Mouse (Mus musculus) macrophage (primary cell): ENCODE measurements around the gene Rhot1. TPM values are rescaled to one million over a fixed set of nuclear protein-coding genes. Genes with fewer than 3 reads are reported as not detected.

ENCODE experiments used
- H3K27ac ChIP-seq: fragments of 350-480 bp; formaldehyde crosslinking; 2 replicates; pipeline ENCODE4 v1.9.0; 2021
- H3K36me3 ChIP-seq: fragments of 350-480 bp; formaldehyde crosslinking; 2 replicates; pipeline ENCODE4 v1.9.0; 2021; ENCODE audit errors: inconsistent target
- H3K4me3 ChIP-seq: fragments of 350-480 bp; formaldehyde crosslinking; 2 replicates; pipeline ENCODE4 v1.9.0; 2021; ENCODE audit errors: inconsistent target
- H3K79me2 ChIP-seq: fragments of 350-480 bp; formaldehyde crosslinking; 2 replicates; pipeline ENCODE4 v1.9.0; 2021; ENCODE audit errors: inconsistent target
- WGBS: methylation state at CpG from one replicate; pipeline ENCODE4 v1.1.7; 2026; ENCODE audit warnings: inconsistent platforms; ENCODE audit not compliant: missing documents; 5-methylcytosine and 5-hydroxymethylcytosine counted together
- polyA plus RNA-seq: library from polyadenylated mRNA; stranded (reverse); fragments of 250-400 nt; gene quantifications from 3 replicates; pipeline ENCODE4 v1.2.4, GENCODE M21; 2018; ENCODE audit warnings: inconsistent platforms

The Rhot1 gene
- polyA plus RNA-seq, 1 experiment from 2014 or later: 29.4 TPM

DNA sequence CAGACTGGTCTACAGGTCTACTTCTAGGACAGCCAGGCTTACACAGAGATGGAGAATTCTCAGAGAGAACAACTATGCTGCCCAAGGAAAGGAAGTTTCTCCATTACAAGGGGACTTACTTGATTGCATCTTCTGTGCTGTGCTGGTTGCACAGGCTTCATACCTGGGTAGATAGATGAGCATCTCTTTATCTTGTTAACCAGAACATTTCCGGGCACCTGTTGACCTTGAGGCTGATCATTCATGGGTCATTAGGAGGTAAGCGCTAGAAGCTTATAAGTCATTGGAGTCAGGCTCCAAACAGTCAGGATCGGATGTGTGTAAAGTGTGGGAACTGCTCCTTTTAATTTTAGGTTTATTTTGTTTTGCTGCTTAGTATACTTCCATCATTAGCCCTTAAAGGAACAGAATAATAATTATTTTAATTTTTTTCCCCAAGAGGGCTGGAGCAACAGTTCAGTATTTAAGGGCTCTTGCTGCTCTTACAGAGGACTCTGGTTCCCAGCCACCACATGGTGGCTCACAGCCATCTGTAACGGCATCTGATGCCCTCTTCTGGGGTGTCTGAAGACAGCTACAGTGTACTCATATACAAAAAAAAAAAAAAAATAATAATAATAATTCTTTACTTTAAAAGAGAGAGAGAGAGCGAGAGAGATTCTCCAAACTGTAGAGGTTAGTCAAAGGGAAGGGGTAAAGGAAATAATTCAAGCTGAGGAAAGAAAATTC is 27.6 kb upstream of the Rhot1 start:
- Histone ChIP-seq H3K36me3 (peaks cover 19% of the 10 kb centered on the region), H3K27ac (no peak overlapping the region), H3K4me3 (no peak overlapping the region), H3K79me2 (peaks cover 26% of the 10 kb centered on the region)
- WGBS: 81% methylated on average over 5 of the region's 5 CpGs

DNA sequence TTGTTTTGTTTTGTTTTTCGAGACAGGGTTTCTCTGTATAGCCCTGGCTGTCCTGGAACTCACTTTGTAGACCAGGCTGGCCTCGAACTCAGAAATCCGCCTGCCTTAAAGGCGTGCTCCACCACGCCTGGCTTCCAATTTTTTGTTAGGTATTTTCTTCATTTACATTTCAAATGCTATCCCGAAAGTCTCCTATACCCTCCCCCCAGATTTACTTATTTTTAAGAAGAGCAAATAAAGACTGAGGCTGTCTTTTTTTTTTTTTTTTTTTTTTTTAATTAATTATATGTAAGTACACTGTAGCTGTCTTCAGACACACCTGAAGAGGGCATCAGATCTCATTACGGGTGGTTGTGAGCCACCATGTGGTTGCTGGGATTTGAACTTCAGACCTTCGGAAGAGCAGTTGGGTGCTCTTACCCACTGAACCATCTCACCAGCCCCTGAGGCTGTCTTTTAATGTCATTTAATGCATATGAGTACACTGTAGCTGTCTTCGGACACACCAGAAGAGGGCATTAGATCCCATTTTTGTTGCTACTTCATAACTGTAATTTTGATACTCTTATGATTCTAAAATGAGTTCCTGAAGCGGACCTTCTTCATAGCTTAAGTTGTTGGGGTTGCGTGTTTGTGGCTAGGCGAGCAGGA is 25.6 kb upstream of the Rhot1 start:
- WGBS: 2% methylated on average over 4 of the region's 12 CpGs
- H3K4me3 ChIP-seq: peak overlapping the region; percentile 92
- peaks cover 11% of the 10 kb centered on the region for H3K36me3 ChIP-seq
- H3K27ac ChIP-seq: peak overlapping the region; percentile 95
- peaks cover 35% of the 10 kb centered on the region for H3K79me2 ChIP-seq

DNA sequence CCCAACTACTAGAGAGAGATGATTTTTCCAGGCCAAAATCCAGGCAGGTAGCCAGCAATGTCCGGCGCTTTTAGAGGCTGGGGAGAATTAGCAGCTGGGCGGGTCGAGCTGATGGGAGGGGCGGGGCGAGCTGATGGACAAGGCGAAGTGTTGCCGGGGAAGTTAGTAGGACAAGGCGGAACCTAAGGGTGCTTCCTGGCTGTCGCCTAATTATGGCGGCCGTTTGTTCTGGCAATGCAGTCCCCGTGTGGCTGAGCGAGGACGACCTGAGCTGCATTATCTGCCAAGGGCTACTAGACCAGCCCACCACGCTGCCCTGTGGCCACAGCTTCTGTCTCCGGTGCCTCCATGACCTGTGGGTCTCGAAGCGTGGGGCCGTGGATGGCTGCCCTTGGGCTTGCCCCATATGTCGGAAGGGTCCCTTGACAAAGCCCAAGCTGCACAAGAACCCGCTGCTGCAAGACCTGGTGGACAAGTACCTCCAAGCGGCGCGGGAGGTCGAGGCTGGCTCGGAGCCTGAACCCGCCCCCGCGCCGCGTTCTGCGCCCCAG is 25.0 kb upstream of the Rhot1 start, which contains the start of gene Rnf135:
Gene Rnf135 (plus strand): TSS at position 147 of the 551 bp plus-strand sequence.
- Histone ChIP-seq H3K27ac (peak within 1 kb of the TSS; percentile 95), H3K79me2 (peaks cover 37% of the 10 kb centered on the region), H3K4me3 (peak within 1 kb of the TSS; percentile 92), H3K36me3 (peaks cover 6% of the 10 kb centered on the region; the same call in 1 of the 2 replicates)
- WGBS: 1% methylated on average over 30 of the region's 33 CpGs

DNA sequence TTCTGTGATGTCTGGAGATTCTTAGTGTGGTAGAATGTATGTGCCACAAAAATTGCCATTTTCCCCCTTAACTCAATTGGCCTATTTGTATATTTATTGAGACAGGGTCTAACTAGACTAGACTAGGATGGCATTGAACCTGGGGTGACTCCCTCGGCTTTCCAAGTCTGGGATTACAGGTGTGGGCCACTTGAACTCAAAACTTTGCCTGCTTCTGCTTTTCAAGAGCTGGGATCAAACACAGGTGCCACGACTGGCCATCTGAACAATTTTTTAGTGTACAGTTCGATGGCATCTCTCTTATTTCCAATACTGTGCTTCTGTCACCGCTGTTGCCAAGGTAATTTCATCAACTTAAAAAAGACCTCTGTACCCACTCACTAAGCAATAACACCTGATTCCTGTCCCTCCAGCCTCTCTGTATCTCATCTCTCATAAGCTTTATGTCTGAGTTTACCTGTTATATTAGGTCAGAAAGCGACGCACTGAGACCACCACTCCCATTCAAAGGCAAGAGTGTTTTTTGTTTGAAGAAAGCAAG is 24.2 kb upstream of the Rhot1 start:
- peaks cover 43% of the 10 kb centered on the region for H3K79me2 ChIP-seq
- peak overlapping the region; percentile 95 for H3K27ac ChIP-seq
- 79% methylated on average over 6 of the region's 6 CpGs for WGBS
- peak overlapping the region; percentile 92 for H3K4me3 ChIP-seq
- peaks cover 7% of the 10 kb centered on the region; the same call in 1 of the 2 replicates for H3K36me3 ChIP-seq

DNA sequence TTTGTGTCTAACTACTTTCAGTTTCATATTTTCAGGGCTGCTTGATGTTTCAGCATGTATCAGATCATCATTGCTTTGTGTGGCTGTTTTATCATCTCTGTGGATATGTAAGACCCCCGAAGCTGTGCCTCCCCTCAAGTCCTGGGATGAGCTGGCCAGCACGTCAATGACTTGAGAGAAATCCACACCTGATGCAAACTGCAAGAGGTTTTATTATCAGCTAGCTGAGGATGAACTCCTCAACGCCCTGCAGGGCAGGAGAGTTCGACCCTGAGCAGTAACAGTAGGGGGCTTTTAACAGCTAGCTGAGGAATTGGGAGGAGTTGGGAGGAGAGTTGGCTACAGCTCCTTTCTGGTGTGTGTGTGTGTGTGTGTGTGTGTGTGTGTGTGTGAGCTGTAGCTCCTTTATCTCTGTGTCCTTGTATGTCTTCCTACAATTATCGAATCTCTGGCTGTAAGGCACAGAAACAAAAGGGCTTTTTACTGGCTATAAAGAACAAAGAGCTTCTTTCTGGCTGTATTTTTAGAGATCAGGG is 23.3 kb upstream of the Rhot1 start:
- peak overlapping the region; percentile 92; the same call in 1 of the 2 replicates for H3K4me3 ChIP-seq

DNA sequence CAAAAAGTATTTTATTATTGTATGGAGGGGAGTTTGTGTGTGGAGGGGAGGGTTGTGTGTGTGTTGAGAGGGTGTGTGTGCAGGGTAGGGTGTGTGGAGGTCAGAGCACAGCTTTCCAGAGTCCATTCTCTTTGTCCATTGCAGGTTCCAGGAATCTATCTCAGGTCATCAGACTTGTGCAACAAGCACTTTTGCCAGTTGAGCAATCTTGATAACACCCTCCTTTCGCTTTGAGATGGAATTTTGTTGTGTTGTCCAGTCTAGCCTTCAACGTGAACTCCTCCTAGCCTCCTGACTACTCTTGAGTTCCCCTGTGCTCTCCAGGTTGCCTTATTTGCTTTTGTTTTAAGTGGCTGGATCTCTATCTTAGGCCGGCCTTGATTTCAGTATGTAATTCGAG is 18.5 kb upstream of the Rhot1 start:
- Histone ChIP-seq H3K79me2 (peaks cover 26% of the 10 kb centered on the region), H3K36me3 (peaks cover 63% of the 10 kb centered on the region), H3K4me3 (no peak overlapping the region), H3K27ac (no peak overlapping the region)
- WGBS: 96% methylated on average over 4 of the region's 4 CpGs

More for the DNA sequence above, 23.3 kb upstream of the Rhot1 start:
- Histone ChIP-seq H3K27ac (0 out of 2 replicates have a peak overlapping the region, but pooled peaks have one; percentile 95), H3K79me2 (peaks cover 43% of the 10 kb centered on the region), H3K36me3 (peaks cover 16% of the 10 kb centered on the region; the same call in 1 of the 2 replicates)
- whole genome bisulfite sequencing: 96% methylated on average over 5 of the region's 5 CpGs

DNA sequence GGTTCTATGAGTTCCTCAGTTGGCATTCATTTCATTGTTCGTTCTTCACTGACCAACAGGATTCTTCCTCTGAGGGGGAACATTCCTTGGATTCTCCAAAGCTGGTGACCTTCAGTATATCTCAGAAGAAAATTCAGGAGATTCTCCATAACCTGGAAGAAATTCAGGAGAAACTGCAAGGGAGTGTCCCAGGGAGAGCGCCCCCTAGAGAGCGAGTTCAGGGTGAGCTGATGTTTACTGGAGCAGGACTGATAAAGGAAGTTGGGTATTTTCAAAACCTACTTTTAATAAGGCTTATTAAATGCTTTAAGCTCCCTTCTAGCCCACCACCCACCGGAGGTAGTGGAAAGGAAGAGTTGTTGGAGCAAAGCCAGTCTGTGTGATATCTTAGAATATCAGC is 15.0 kb upstream of the Rhot1 start:
- H3K4me3 ChIP-seq: no peak overlapping the region
- 97% methylated on average over 4 of the region's 4 CpGs for WGBS
- peaks cover 6% of the 10 kb centered on the region; the same call in 1 of the 2 replicates for H3K79me2 ChIP-seq
- no peak overlapping the region for H3K27ac ChIP-seq
- peaks cover 92% of the 10 kb centered on the region for H3K36me3 ChIP-seq

DNA sequence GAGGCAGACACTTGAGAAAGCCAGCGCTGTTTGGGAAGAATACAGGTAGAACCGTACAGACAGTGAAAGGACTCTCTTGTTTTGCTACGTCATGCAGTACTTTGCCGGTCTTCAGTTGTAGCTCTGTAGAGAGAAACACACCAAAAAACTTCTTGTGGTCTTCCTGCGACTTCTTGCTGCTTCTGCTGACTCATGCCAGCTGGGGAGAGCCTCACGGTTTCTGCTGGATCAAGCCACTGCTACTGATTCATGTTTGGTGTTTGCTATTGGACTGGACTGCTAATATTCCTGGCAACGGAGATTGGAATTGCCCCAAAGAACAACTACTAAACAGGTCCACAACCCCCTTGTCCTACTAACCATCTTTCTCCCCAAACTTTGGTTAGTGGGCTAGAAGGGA is 12.5 kb upstream of the Rhot1 start:
- 83% methylated on average over 7 of the region's 7 CpGs for WGBS
- no peak overlapping the region for H3K4me3 ChIP-seq
- peaks cover 76% of the 10 kb centered on the region for H3K36me3 ChIP-seq
- no peaks in the 10 kb centered on the region for H3K79me2 ChIP-seq
- H3K27ac ChIP-seq: no peak overlapping the region

DNA sequence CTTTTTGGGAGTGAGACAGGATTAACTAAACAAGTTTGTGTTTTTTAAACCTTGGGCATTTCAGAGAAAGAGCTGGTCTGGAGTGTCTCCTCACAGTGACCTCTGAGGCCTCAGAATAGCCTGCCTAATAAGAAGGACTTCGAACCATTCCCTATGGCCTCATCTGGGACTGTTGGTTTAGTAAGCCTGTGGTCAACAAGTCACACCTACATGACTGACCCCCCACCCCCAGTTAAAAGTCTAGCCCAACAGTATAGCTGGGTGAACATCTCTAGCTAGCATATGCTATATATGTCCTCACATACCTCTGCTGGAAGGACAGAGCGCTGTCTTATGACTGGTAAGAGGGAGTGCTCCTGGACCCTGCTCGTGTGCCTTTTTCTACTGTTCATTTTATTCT is 9.5 kb upstream of the Rhot1 start:
- Histone ChIP-seq H3K27ac (no peak overlapping the region), H3K79me2 (no peaks in the 10 kb centered on the region), H3K4me3 (no peak overlapping the region), H3K36me3 (peaks cover 47% of the 10 kb centered on the region)
- 86% methylated on average over 3 of the region's 3 CpGs for WGBS

DNA sequence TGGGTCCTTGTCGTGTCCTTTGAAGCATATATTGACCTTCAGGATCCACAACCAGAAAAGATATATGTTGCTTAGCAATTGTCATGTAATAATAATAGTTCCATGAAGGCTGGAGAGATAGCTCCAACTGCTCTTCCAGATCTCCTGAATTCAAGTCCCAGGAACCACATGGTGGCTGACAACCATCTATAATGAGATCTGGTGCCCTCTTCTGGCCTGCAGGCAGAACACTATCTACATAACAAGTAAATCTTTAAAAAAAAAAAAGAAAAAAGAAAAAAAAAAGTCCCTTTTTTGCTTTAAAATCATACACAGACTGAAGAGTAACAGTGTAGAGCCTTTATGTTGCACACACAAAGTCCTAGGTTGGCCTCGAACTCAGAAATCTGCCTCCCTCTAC is 9.0 kb upstream of the Rhot1 start:
- H3K4me3 ChIP-seq: no peak overlapping the region
- WGBS: 93% methylated on average over 2 of the region's 2 CpGs
- no peak overlapping the region for H3K27ac ChIP-seq
- no peaks in the 10 kb centered on the region for H3K79me2 ChIP-seq
- H3K36me3 ChIP-seq: peaks cover 42% of the 10 kb centered on the region

DNA sequence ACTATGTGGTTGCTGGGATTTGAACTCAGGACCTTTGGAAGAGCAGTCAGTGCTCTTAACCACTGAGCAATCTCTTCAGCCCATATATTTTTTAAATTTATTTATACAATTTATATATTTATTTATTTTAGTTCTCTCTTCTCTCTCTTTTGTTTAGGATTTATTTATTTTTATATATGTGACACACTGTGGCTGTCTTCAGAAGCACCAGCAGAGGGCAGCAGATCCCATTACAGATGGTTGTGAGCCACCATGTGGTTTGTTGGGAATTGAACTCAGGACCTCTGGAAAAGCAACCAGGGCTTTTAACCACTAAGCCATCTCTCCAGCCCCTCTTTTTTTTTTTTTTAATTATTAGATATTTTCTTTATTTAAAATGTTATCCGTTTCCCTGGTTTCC is 8.5 kb upstream of the Rhot1 start:
- WGBS: 100% methylated on average over 1 of the region's 1 CpGs

DNA sequence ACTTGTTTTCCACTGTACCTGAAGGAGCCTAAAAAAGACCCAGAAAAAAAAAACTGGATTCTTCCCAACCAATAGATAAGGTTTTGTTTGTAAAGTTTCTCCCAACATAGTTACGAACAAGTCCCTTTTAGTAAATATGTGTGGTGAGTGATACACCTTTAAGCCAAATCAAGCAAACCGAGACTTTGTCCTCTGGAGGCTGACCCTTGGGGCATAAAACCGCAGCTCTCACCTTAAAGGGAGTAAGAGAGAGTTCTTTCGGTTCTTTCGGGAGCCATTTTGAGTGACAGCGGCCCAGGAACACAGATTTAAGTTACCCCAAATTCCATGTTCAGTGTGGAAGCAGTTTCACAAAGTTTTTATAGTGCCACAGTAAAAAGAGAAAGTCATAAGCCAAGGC is 6.5 kb upstream of the Rhot1 start:
- H3K4me3 ChIP-seq: no peak overlapping the region
- no peaks in the 10 kb centered on the region for H3K79me2 ChIP-seq
- H3K27ac ChIP-seq: no peak overlapping the region
- 85% methylated on average over 6 of the region's 6 CpGs for WGBS
- peaks cover 20% of the 10 kb centered on the region for H3K36me3 ChIP-seq

More for the DNA sequence above, 8.5 kb upstream of the Rhot1 start:
- H3K4me3 ChIP-seq: no peak overlapping the region
- H3K79me2 ChIP-seq: no peaks in the 10 kb centered on the region
- H3K27ac ChIP-seq: no peak overlapping the region
- H3K36me3 ChIP-seq: peaks cover 36% of the 10 kb centered on the region

DNA sequence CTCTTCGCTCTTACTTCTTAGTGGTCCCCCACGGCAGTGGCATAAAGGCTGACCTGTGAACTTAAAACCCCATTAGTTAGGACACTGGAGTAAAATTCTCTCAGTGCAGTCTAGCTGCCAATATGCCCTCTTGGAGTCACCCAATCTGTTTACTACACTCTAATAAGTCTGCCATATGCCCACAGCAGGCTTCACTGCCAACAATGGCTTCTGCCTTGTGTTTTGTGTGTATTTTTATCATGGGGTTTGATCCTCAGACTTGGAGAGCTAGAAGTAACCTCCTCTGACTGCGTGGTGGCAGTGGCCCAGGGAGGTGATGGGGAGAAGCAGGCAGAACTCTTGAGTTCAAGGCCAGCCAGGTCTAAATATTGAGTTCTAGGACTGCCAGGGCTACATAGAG is 4.8 kb upstream of the Rhot1 start:
- Histone ChIP-seq H3K36me3 (peaks cover 5% of the 10 kb centered on the region), H3K79me2 (no peaks in the 10 kb centered on the region), H3K4me3 (no peak overlapping the region), H3K27ac (no peak overlapping the region)
- WGBS: 96% methylated on average over 3 of the region's 3 CpGs

DNA sequence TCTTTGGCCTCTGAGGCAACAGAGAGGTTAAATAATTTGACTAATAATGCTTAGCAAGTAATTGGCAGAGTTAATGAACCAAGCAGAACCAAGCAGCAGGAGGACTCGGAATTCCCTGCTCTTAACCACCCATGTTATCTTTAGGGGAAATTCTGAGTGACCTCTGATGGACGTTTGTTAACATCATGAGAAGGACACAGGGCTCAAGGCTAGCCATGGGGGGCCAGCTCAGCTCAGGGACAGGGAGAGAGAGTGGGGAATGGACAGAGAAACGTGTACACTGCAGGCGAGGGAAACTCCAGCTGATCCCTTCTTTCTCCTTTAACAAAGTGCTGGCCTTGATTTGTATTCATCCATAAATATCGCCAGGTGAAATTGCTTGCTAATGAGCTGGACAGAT is 3.9 kb upstream of the Rhot1 start:
- peaks cover 3% of the 10 kb centered on the region; the same call in 1 of the 2 replicates for H3K79me2 ChIP-seq
- no peak overlapping the region for H3K4me3 ChIP-seq
- 92% methylated on average over 5 of the region's 5 CpGs for WGBS
- no peaks in the 10 kb centered on the region for H3K36me3 ChIP-seq
- no peak overlapping the region for H3K27ac ChIP-seq
